Mouse (Mus musculus): ENCODE results near the gene Eno3.

Eno3 gene

DNA sequence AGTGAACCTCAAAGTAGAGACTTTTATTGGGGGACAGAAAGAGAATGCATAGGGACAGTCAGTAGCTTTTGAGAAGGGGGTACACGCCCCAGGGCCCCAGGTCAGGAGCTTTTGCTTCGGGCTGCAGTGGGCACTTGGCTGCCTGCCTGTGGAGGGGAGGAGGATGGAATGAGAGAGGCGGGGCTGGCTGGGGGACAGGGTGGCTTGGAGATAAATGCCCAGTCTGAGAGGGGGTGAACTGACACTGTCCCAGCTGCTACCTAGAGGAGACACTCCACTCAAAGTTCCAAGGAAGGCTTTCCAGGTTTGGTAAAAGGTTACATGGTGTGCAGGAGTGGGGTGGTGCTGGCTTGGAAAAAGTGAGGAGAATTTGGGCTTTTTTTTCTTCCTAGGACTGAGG is at the start of gene Eno3:
TSS of gene Eno3 (plus strand) at position 239 of the 400 bp plus-strand sequence.
- no peak for DNase-seq (ENCODE audit: extremely low read depth, low read depth)

DNA sequence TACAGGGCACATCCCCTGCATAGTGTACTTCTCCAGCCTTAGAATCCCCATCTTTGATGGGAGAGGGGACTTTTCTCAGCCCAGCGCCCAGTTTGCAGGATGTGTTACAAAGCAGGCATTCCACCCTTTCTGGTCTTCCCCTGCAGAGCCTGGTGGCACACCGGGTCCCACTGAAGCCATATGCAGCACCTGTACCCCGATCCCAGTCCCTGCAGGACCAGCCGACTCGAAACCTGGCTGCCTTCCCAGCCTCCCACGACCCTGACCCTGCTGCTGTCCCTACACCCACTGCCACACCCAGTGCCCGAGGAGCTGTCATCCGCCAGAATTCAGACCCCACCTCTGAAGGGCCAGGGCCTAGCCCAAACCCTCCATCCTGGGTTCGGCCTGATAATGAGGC is 49.4 kb upstream of the Eno3 start:
- no peak for DNase-seq (ENCODE audit: extremely low read depth, low read depth)

DNA sequence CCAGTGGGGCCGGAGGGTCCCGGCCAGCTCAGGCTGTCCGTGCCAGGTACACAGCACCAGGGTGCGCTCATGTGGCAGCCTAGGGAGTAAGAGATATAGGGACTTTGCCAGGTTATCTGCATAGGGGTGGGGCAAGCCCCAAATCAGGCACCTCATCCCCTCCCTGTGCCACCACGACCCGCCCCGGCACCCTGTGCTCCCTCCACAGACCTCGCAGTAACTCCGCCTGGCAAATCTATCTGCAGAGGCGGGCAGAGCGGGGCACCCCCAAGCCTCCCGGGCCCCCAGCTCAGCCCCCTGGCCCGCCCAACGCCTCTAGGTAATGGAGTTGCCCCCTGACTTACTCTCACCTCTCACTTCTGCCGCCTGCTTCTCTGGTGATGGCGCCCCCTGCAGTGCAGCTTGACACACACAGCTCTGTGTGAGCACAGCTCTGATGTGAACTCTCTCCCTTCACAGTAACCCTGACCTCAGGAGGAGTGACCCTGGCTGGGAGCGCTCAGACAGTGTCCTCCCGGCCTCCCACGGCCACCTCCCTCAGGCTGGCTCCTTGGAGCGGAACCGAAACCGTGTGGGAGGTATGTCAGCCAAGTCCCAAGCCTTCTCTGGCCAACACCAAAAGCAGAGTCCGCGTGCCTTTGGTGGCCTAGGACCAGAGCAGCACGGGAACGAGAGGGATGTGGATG is 48.5 kb upstream of the Eno3 start:
- no peak for DNase-seq (ENCODE audit: extremely low read depth, low read depth)

DNA sequence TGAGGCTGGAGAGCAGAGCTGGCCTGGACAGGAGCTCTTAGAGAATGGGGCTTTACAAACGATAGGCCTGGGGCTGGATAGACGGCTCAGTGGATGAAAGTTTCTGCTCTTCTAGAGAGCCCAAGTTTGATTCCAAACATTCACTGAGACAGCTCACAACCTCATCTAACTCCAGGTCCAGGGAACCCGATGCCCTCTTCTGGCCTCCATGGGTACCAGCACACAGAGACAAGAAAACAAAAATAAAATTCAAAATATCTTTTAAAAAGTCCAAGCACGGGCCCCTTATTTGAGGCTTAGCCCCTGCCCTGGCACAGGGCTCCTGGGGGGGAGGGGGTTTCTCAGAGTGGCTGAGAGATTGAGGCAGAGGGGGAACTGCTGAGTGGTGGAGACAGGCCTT is 46.2 kb upstream of the Eno3 start:
- DNase-seq (ENCODE audit: extremely low read depth, low read depth), result no peak

DNA sequence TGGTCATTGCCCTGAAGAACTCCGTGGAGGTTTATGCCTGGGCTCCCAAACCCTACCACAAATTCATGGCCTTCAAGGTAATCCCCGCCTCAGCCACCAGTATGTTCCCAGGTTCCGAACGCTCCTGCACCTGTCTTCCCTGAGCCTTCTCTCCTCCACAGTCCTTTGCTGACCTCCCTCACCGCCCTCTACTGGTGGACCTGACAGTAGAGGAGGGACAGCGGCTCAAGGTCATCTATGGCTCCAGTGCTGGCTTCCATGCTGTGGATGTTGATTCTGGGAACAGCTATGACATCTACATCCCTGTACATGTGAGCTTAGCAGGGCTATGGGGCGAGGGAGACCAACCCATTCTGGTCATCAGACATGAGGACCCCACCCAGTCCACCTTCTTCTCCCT is 44.5 kb upstream of the Eno3 start:
- no peak for DNase-seq (ENCODE audit: extremely low read depth, low read depth)

DNA sequence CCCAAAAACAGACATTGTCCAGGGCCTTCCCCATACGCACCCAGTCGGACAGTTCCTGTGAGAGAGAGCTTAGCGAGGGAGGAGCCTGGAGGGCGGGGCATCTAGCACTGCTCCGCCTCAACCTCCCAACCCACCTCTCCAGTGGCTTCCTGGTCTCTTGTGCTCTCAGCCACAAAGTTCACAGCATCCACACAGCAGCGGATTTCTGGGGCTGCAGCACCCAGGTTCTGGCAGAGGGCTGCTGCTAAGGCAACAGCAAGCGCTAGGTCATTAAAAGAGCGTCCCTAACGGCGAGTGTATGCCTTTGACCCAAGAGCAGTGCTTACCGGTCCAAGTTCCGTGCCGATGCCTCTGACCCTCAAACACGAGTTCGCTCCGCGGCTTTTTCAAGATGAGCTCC is 41.9 kb upstream of the Eno3 start:
- no peak for DNase-seq (ENCODE audit: extremely low read depth, low read depth)

DNA sequence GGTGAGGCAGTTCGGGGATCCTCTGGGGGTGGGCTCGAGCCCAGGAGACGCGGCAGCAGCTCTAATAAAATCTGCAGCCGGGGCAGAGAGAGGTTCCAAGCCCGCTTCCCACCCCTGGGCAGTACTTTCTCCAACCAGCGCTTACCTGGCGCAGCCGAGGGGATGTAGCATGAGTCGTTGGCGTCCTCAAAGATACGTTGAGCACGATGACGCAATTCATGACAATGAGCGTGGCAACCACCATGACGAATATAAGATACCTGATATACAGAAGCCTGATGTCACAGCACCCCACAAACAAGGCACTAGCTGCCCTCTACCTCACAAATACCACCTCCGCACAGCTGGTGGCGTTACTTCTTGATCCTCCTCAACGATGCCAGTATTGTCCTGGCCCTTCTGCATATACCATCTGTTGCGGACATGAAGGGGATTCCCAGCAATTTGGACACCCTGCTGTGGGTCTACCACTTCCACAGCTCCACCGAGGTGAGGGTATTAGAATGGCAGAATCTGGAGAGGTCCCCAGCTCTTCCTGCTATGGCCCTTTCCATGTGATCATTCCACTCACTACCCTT is 41.4 kb upstream of the Eno3 start, which contains the start of gene 4930544D05Rik:
TSS of gene 4930544D05Rik (plus strand) at position 333 of the 578 bp plus-strand sequence.
- no peak for DNase-seq (ENCODE audit: extremely low read depth, low read depth)

DNA sequence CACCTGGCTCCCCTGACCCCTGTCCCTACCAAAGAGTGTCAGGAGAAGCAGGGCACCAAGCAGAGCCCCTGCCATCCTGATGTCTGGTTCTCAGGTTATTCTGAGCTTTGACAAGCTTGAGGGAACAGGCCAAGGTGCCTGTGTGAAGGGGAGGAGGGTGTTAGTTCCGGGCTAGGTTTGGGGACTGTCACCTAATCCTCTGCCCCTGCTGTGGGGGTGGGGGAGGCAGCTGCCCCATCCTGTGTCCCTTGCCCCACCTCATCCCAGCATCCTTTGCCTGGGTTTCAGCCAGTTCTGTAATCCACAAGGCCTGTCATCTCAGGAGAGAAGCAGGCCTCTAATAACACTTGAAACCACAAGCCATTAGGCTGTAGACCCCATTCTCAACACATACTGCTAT is 37.9 kb upstream of the Eno3 start, which contains the start of gene Chrne:
TSS of gene Chrne (minus strand) at position 116 of the 400 bp plus-strand sequence.
- no peak for DNase-seq (ENCODE audit: extremely low read depth, low read depth)

DNA sequence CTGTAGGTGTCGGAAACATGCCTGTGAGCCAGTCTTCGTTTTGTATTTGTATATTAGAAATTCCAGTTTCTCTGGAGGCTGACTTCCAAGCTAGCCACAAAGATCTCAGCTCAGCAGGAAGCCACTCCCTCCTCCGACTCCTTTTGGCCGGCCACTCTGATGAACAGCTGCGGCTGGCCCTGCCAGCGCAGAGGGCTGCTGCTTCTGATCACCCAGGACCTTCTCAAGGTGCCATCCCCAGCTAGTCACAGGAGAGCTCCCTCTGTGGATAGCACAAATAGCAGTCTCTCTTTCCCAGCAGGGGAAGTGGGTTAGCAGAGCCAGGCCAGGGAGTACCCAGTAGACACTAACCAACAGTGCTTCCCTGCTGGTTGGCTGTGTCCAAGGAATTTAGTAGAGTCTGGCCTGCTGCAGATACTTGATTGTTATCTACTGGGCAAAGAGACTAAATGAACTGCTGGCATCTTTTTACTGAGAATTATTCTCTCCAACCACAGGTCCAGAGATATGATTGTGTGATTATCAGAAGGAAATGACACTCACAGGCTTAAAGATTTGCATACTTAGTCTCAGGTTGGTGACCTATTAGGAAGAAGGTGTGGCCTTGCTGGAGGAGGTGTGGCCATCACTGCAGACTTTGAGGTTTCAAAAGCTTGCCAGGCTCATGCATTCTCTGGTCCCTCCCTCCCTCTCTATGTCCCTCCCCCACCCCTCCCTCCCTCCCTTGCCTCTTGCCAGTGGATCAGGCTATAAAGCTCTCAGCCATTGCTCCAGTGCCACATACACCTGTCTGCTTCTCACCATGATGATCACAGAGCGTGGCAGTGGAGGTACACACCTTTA is 34.8 kb upstream of the Eno3 start:
- DNase-seq (ENCODE audit: extremely low read depth, low read depth), result peak; percentile 62

DNA sequence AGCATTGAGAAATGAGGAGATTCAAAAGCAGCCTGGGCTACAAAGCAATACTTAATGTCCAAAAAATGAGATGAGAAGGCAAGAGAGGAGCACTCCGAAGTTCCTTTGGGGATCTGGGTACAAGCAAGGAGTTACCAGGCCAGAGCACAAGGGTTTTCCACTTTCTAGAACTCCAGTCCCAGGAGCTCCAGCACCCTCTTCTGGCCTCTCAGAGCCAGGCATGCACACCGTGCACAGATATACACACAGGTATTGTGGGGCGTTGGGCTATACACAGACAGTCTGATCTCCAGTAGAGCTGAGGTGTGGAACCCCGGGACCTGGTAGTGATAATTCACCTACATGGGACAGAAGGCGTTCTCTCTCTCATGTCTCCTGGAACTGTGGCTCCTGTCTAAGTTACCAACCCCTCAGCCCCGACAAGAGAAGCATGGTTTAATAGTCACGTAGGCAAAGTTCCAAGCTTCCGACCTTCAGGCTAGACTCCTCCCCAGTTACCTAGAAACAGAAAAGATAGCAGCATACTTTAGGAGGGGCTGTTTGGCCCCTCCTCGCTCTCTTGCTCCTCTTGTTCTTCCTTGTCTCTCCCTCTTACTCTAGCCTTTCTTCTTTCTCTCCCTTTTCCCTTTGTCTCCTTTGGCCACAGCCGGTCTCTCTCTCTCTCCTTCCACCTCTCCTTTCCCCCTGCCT is 33.8 kb upstream of the Eno3 start:
- peak; percentile 70 for DNase-seq (ENCODE audit: extremely low read depth, low read depth)

DNA sequence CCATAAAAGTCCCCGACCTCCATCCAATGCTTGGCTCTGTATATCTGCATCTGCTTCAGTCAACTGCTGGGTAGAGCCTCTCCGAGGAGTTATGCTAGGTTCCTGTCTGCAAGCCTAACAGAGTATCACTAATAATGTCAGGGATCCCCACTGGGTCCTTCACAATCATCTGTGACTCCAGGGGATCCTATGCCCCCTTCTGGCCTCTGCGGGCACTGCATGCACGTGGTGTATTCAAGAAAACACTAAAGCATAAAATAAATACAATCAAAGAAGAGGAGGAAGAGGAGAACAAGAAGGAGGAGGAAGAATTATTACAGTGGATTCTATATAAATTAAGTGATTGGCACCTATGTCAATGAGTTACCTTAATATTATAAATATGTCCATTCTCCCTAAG is 31.5 kb upstream of the Eno3 start:
- no peak for DNase-seq (ENCODE audit: extremely low read depth, low read depth)

DNA sequence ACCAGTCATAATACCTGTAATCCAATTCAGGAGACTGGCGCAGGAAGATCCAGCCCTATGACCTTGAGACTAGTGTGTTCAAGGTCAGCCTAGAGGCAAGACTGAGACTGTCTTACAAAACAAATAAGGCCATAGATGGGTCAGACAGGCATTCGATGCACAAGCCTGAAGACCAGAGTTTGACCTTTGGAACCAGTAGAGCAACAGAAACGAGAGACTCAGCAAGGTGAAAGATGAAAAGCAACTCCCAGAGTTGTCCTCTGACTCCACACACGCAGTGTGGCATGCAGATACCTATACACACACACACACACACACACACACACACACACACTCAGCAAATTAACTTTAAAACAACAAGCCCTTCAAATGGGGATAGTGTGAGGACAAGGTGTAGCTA is 30.1 kb upstream of the Eno3 start:
- DNase-seq (ENCODE audit: extremely low read depth, low read depth), result no peak

DNA sequence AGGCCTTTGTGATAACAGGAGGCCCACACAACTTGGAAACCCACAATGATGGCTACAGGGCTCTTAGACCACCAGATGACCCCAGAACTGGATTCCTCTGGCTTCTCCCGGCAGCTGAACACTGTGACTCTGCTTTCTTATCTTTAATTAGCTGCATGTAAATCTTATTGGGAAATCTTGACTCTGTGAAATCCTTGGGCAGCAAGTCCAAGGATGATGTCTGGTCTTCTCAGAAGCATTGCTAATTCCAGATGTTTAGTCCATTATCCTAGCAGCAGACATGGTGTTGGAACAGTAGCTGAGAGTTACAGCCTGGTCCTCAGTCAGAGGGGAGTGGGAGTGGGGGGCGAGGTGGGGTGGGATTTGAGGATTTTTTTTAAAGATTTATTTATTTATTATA is 28.6 kb upstream of the Eno3 start:
- no peak for DNase-seq (ENCODE audit: extremely low read depth, low read depth)

DNA sequence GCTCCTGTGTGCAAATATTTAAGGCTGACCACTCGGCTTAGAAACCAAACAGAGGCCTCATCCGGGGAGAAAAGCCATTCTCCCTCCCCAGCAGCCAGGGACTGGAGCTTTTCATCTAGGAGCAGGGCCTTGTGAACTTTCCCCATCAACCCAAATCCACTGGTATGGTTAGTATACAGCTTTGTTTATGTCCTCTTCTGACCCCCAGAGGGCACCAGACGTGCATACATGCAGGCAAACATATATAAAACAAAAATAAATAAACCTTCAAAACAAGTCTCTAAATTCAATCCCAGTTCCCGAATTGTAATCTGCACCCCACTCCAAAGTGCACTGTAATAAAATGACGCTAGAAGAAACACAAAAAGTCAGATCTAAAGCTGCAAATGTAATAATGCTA is 27.4 kb upstream of the Eno3 start:
- peak; percentile 65 for DNase-seq (ENCODE audit: extremely low read depth, low read depth)

DNA sequence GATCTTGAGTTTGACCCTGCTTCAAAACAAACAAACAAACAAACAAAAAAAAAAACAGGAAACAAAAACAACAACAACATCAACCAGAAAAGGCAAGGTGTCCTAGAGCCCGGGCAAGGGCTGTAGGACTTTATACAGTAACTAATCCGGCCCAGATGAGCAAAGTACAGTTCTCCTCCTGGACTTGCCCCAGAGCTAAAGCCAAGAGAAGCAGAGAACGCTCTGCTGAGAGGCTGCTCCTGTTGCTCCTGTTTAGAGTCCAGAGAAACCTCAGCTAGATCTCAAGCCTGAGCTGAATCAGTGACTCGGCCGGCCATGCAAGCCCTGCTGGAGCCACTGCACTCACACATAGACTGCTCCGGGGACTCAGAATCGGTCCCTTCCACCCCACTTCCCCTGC is 26.9 kb upstream of the Eno3 start:
- DNase-seq (ENCODE audit: extremely low read depth, low read depth), result no peak

DNA sequence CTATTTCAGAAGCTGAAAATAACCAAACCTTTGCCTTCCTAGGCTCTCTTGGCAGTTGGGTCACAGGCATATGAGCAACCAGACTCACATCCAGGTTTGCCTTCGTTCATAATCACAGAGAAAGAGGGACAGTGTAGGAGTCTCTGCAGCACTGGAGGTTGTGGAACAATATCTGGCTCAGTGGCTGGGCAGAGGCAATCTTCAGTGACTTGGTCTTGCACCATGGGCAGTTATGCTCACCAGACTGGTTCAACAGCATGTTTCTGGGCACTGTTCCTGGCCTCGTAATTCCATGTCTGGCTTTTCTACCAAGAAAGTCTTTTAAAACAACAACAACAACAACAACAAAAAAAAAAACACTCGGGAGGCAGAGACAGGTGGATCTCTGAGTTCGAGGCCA is 21.4 kb upstream of the Eno3 start:
- DNase-seq (ENCODE audit: extremely low read depth, low read depth), result no peak

DNA sequence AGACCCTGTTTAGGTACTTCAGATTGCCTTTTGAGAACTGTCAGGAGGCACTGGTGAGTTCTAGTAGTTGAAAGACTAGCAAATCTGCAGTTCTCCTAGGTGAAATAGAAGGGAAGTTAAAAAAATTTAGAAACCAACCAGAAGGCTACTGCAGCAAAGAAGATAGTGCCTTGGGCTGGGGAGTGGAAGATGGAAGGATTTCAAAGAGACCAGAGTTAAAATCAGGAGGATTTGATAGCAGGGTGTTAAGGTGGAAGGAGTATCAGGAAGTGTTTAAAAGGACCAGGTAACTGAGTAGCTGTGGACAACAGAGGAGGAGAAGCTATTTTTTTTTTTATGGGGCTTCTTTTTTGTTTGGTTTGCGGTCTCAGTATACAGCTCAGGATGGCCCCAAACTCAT is 19.2 kb upstream of the Eno3 start:
- no peak for DNase-seq (ENCODE audit: extremely low read depth, low read depth)

DNA sequence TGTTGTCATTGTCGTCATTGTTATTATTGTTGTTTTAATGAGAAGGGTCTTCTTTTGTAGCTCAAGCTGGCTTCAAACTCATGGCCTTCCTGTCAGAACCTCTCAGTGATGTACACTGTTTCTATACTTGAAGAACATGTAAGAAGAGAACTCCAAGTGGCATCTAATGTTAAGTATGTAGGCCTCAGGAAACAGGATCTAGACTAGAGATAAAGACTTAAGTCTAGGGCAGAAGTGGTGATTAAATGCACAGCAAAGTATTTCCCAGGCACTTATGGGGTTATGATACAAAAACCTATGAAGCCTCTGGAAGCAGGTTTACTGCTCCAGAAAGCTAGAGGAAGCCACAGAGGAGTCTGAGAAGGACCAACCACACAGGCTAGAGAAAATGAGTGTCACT is 18.7 kb upstream of the Eno3 start:
- no peak for DNase-seq (ENCODE audit: extremely low read depth, low read depth)

DNA sequence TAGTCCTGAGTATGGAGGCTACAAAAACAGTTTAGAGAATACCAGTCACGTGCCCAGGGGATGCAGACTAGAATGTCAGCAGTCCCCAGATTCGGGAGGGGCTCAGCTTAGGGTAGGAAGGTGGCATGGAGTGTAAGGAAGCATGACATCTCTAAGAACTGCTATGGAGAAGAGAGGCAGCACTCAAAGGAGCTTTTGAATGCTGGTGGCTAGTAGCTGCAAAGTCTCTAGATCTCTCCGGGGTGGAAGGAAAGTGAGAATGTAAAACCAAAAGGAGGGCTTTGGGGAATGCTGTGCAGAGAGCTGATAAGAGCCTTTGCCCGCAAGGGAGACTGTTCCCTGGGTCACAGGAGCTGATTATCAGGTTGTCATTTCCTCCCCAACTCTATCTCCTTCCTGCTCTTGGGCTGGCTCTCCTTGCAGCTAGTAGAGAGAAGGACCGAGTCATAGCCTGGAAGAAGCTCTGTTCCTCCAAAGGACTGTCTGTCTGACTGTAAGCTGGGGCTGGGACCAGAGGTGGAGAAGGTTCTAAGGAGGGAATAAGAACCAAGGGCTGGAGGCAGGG is 18.2 kb upstream of the Eno3 start, which contains the start of gene Gp1ba:
TSS of gene Gp1ba (plus strand) at position 409 of the 565 bp plus-strand sequence.
- peak; percentile 98 for DNase-seq (ENCODE audit: extremely low read depth, low read depth)

DNA sequence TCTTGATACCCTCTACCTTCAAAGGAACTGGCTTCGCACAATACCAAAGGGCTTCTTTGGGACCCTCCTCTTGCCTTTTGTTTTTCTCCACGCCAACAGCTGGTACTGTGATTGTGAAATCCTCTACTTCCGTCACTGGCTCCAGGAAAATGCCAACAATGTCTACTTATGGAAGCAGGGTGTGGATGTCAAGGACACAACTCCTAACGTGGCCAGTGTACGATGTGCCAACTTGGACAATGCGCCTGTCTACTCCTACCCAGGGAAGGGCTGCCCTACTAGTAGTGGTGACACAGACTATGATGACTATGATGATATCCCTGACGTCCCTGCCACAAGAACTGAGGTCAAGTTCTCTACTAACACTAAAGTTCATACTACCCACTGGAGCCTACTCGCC is 17.0 kb upstream of the Eno3 start:
- no peak for DNase-seq (ENCODE audit: extremely low read depth, low read depth)

DNA sequence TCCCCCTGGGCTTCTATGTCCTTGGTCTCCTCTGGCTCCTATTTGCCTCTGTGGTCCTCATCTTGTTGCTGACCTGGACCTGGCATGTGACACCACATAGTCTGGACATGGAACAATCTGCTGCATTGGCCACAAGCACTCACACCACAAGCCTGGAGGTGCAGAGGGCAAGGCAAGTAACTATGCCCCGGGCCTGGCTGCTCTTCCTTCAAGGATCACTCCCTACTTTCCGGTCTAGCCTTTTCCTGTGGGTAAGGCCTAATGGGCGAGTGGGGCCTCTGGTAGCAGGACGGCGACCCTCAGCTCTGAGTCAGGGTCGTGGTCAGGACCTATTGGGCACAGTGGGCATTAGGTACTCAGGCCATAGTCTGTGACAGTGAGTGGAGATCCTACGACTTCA is 15.8 kb upstream of the Eno3 start:
- no peak for DNase-seq (ENCODE audit: extremely low read depth, low read depth)

Data from MEL-GATA-1-ER (cell line).